Mouse (Mus musculus): ENCODE data around the gene Nrxn1. TPM values are rescaled to one million over a fixed set of nuclear protein-coding genes. Genes with fewer than 3 reads are reported as not detected.

The Nrxn1 gene
- total and polyA plus RNA-seq, 2 experiments: 2.9 to 13.9 TPM

- DNase-seq (ENCODE audit: extremely low read depth, low read depth, low spot score): no peak
- H3K4me1 ChIP-seq (ENCODE audit: control insufficient read depth, insufficient read depth, low read length): no peaks in the 10 kb centered on the region
- H3K36me3 ChIP-seq (ENCODE audit: control insufficient read depth, insufficient read depth, low read length): no peaks in the 10 kb centered on the region
- no peaks in the 10 kb centered on the region for H3K27me3 ChIP-seq (ENCODE audit: control insufficient read depth, insufficient read depth, low read length)
- WGBS: 71% methylated on average over 3 of the region's 3 CpGs
- H3K4me3 ChIP-seq (ENCODE audit: insufficient read depth, low read depth, low read length): no peak overlapping the region
- no peaks in the 10 kb centered on the region for H3K79me2 ChIP-seq (ENCODE audit: control insufficient read depth, insufficient read depth, low read length)
- H3K27ac ChIP-seq (replicated peaks; ENCODE audit: insufficient read depth, low read depth, low read length): no peak overlapping the region
- TF ChIP-seq POLR2A (IDR thresholded peaks at IDR 0.05; ENCODE audit: extremely low read depth, insufficient read depth, low read length) (no peak), CTCF (IDR thresholded peaks at IDR 0.05; ENCODE audit: low read depth, low read length) (no peak)
- H3K9ac ChIP-seq (ENCODE audit: low read depth, low read length): no peak overlapping the region
Measured at GRCm38 (mm10) chr17:90773233-90773632, 319.6 kb downstream of the Nrxn1 start.

- DNase-seq (ENCODE audit: extremely low read depth, low read depth, low spot score): no peak
- no peak overlapping the region for H3K9ac ChIP-seq (ENCODE audit: low read depth, low read length)
- WGBS: 49% methylated on average over 1 of the region's 1 CpGs
Measured at GRCm38 (mm10) chr17:90768216-90768615, 324.7 kb downstream of the Nrxn1 start.

GRCm38 (mm10) chr17:90727124-90727523 lies 365.7 kb downstream of the Nrxn1 start:
- H3K9ac ChIP-seq (ENCODE audit: low read depth, low read length): no peak overlapping the region
- no peak for DNase-seq (ENCODE audit: extremely low read depth, low read depth, low spot score)
- WGBS: 33% methylated on average over 3 of the region's 3 CpGs
- H3K27ac ChIP-seq (replicated peaks; ENCODE audit: insufficient read depth, low read depth, low read length): no peak overlapping the region
- H3K79me2 ChIP-seq (ENCODE audit: control insufficient read depth, insufficient read depth, low read length): no peaks in the 10 kb centered on the region
- no peaks in the 10 kb centered on the region for H3K27me3 ChIP-seq (ENCODE audit: control insufficient read depth, insufficient read depth, low read length)
- no peak overlapping the region for H3K4me3 ChIP-seq (ENCODE audit: insufficient read depth, low read depth, low read length)
- no peaks in the 10 kb centered on the region for H3K4me1 ChIP-seq (ENCODE audit: control insufficient read depth, insufficient read depth, low read length)
- no peaks in the 10 kb centered on the region for H3K36me3 ChIP-seq (ENCODE audit: control insufficient read depth, insufficient read depth, low read length)
- no peak for TF ChIP-seq POLR2A (IDR thresholded peaks at IDR 0.05; ENCODE audit: extremely low read depth, insufficient read depth, low read length)
- no peak for TF ChIP-seq CTCF (IDR thresholded peaks at IDR 0.05; ENCODE audit: low read depth, low read length)

More at GRCm38 (mm10) chr17:90768216-90768615, 324.7 kb downstream of the Nrxn1 start:
- H3K27me3 ChIP-seq (ENCODE audit: control insufficient read depth, insufficient read depth, low read length): no peaks in the 10 kb centered on the region
- no peaks in the 10 kb centered on the region for H3K79me2 ChIP-seq (ENCODE audit: control insufficient read depth, insufficient read depth, low read length)
- no peak overlapping the region for H3K27ac ChIP-seq (replicated peaks; ENCODE audit: insufficient read depth, low read depth, low read length)
- H3K4me1 ChIP-seq (ENCODE audit: control insufficient read depth, insufficient read depth, low read length): no peaks in the 10 kb centered on the region
- H3K36me3 ChIP-seq (ENCODE audit: control insufficient read depth, insufficient read depth, low read length): no peaks in the 10 kb centered on the region
- no peak overlapping the region for H3K4me3 ChIP-seq (ENCODE audit: insufficient read depth, low read depth, low read length)
- TF ChIP-seq CTCF (IDR thresholded peaks at IDR 0.05; ENCODE audit: low read depth, low read length) (no peak), POLR2A (IDR thresholded peaks at IDR 0.05; ENCODE audit: extremely low read depth, insufficient read depth, low read length) (no peak)

DNA sequence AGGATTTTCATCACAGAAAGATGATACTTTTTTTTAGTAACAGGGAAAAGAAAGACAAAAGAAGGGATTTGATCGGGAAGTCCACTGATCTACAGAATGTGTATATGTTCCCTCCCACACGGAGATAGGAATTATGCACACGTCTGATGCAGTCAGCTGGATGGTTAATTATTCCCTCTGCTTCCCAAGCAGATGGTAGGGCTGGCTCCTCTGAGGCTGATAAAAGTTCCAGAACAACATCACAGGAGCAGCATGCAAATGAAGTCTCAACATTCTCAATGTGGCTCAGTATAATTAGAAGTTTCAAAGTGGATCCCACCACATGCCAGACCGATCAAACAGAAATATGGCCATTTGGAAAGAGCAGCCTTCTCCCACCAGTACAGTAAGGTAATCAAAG lies 388.1 kb downstream of the Nrxn1 start:
- H3K4me3 ChIP-seq (ENCODE audit: insufficient read depth, low read depth, low read length): no peak overlapping the region
- no peak overlapping the region for H3K27ac ChIP-seq (replicated peaks; ENCODE audit: insufficient read depth, low read depth, low read length)
- H3K27me3 ChIP-seq (ENCODE audit: control insufficient read depth, insufficient read depth, low read length): no peaks in the 10 kb centered on the region
- 82% methylated on average over 4 of the region's 4 CpGs for WGBS
- TF ChIP-seq POLR2A (IDR thresholded peaks at IDR 0.05; ENCODE audit: extremely low read depth, insufficient read depth, low read length): no peak
- no peak for TF ChIP-seq CTCF (IDR thresholded peaks at IDR 0.05; ENCODE audit: low read depth, low read length)
- H3K4me1 ChIP-seq (ENCODE audit: control insufficient read depth, insufficient read depth, low read length): no peaks in the 10 kb centered on the region
- H3K9ac ChIP-seq (ENCODE audit: low read depth, low read length): no peak overlapping the region
- no peaks in the 10 kb centered on the region for H3K36me3 ChIP-seq (ENCODE audit: control insufficient read depth, insufficient read depth, low read length)
- H3K79me2 ChIP-seq (ENCODE audit: control insufficient read depth, insufficient read depth, low read length): no peaks in the 10 kb centered on the region
- no peak for DNase-seq (ENCODE audit: extremely low read depth, low read depth, low spot score)

DNA sequence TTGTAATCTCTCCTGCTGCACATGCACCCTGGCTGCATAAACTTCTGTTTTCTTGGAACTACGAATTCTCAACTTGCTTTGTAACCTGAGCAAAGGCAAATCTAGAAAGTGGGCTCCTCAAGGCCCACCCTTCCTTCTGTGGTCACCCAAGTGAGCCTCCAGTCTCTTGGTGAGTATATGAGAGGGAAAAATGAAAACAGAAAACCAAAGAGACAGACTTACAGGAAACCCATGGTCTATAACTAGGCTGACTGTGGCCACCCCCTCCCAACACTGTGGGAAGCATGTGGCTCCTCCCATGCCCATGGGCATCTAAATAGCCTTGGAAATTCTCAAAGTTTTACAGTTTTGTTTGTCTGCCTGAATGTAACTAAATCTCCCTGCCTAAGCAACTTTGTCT lies 390.2 kb downstream of the Nrxn1 start:
- Histone ChIP-seq H3K4me1 (ENCODE audit: control insufficient read depth, insufficient read depth, low read length) (no peaks in the 10 kb centered on the region), H3K9ac (ENCODE audit: low read depth, low read length) (no peak overlapping the region), H3K27me3 (ENCODE audit: control insufficient read depth, insufficient read depth, low read length) (no peaks in the 10 kb centered on the region), H3K27ac (replicated peaks; ENCODE audit: insufficient read depth, low read depth, low read length) (no peak overlapping the region), H3K4me3 (ENCODE audit: insufficient read depth, low read depth, low read length) (no peak overlapping the region), H3K36me3 (ENCODE audit: control insufficient read depth, insufficient read depth, low read length) (no peaks in the 10 kb centered on the region), H3K79me2 (ENCODE audit: control insufficient read depth, insufficient read depth, low read length) (no peaks in the 10 kb centered on the region)
- DNase-seq (ENCODE audit: extremely low read depth, low read depth, low spot score): no peak
- WGBS: 49% methylated on average over 1 of the region's 1 CpGs
- TF ChIP-seq POLR2A (IDR thresholded peaks at IDR 0.05; ENCODE audit: extremely low read depth, insufficient read depth, low read length) (no peak), CTCF (IDR thresholded peaks at IDR 0.05; ENCODE audit: low read depth, low read length) (no peak)

- Histone ChIP-seq H3K4me1 (ENCODE audit: control insufficient read depth, insufficient read depth, low read length) (no peaks in the 10 kb centered on the region), H3K9ac (ENCODE audit: low read depth, low read length) (no peak overlapping the region), H3K36me3 (ENCODE audit: control insufficient read depth, insufficient read depth, low read length) (no peaks in the 10 kb centered on the region), H3K4me3 (ENCODE audit: insufficient read depth, low read depth, low read length) (no peak overlapping the region), H3K27ac (replicated peaks; ENCODE audit: insufficient read depth, low read depth, low read length) (no peak overlapping the region), H3K27me3 (ENCODE audit: control insufficient read depth, insufficient read depth, low read length) (no peaks in the 10 kb centered on the region), H3K79me2 (ENCODE audit: control insufficient read depth, insufficient read depth, low read length) (no peaks in the 10 kb centered on the region)
- no peak for DNase-seq (ENCODE audit: extremely low read depth, low read depth, low spot score)
- 47% methylated on average over 6 of the region's 6 CpGs for WGBS
- TF ChIP-seq POLR2A (IDR thresholded peaks at IDR 0.05; ENCODE audit: extremely low read depth, insufficient read depth, low read length) (no peak), CTCF (IDR thresholded peaks at IDR 0.05; ENCODE audit: low read depth, low read length) (no peak)
Measured at GRCm38 (mm10) chr17:90696071-90696800, 396.6 kb downstream of the Nrxn1 start.
